ENCODE assay signal across 10 mouse cellular contexts in genomic region chr9:102715506-102715900, GRCm38 (mm10). TPM values are rescaled to one million over a fixed set of nuclear protein-coding genes. Genes with fewer than 3 reads are reported as not detected.
A peak's percentile ranks its signal among the peaks of the same experiment; 100 is the strongest.
DNase-seq lines count a peak whose midpoint lies in the region; ATAC-seq and TF ChIP-seq lines count a peak whose summit lies in the region.
"Had no signal": no experiment of that assay in that cellular context is flagged by ENCODE, and none has a peak within 500 bp of the region (broad histone marks: within the 10 kb centered on the region; RNA-seq: fewer than 3 reads in every experiment).

No protein-coding gene starts in this region.

- no peak for TF ChIP-seq POLR2A in kidney, adult 2 months (IDR thresholded peaks at IDR 0.05; ENCODE audit: low read depth, low read length)

- no peak for DNase-seq in lung, postnatal 0 days (ENCODE audit: low spot score)
- no peak for DNase-seq in lung, postnatal 14 days
- DNase-seq in kidney, adult 2 months: peak; percentile 65
- no peak for DNase-seq in retina, embryonic 14.5 days (ENCODE audit: low spot score)
- no peak for DNase-seq in thymus, postnatal 10 days (ENCODE audit: low spot score in 2 of 2)
- DNase-seq: liver, embryonic 13.5 days had no signal

- H3K4me3 ChIP-seq in forebrain, embryonic 13.5 days: no peak overlapping the region
- no peak overlapping the region for H3K4me3 ChIP-seq in forebrain, embryonic 16.5 days (replicated peaks; ENCODE audit: low read length)
- no peak overlapping the region for H3K4me3 ChIP-seq in lung, postnatal 0 days (ENCODE audit: low read depth, low read length)
- H3K4me3 ChIP-seq in kidney, adult 2 months (ENCODE audit: insufficient read depth, low read depth, low read length): no peak overlapping the region
- H3K4me3 ChIP-seq in stomach, embryonic 16.5 days (replicated peaks; ENCODE audit: low read length): no peak overlapping the region
- H3K4me3 ChIP-seq: layer of hippocampus, adult 2 months; liver, embryonic 13.5 days had no signal

- peak overlapping the region; percentile 25; the same call in 1 of the 2 replicates for H3K27ac ChIP-seq in forebrain, embryonic 13.5 days
- H3K27ac ChIP-seq in forebrain, embryonic 16.5 days (ENCODE audit: low read length): no peak overlapping the region
- peak overlapping the region; percentile 77 for H3K27ac ChIP-seq in lung, postnatal 0 days (ENCODE audit: low read length)
- H3K27ac ChIP-seq in kidney, adult 2 months (ENCODE audit: insufficient read depth, low read depth, low read length): peak overlapping the region; percentile 12
- H3K27ac ChIP-seq in stomach, embryonic 16.5 days (ENCODE audit: low read length): no peak overlapping the region
- H3K27ac ChIP-seq: layer of hippocampus, adult 2 months; liver, embryonic 13.5 days had no signal

- WGBS in forebrain, embryonic 13.5 days: 57% methylated on average over 2 of the region's 2 CpGs
- WGBS in forebrain, embryonic 16.5 days: 64% methylated on average over 2 of the region's 2 CpGs
- WGBS in lung, postnatal 0 days: 57% methylated on average over 2 of the region's 2 CpGs
- WGBS in kidney, adult 2 months: 43% methylated on average over 2 of the region's 2 CpGs
- 59% methylated on average over 2 of the region's 2 CpGs for WGBS in stomach, embryonic 16.5 days

- peaks cover 43% of the 10 kb centered on the region for H3K4me1 ChIP-seq in forebrain, embryonic 13.5 days
- peaks cover 20% of the 10 kb centered on the region for H3K4me1 ChIP-seq in forebrain, embryonic 16.5 days (replicated peaks; ENCODE audit: control insufficient read depth, insufficient read depth, low read length)
- H3K4me1 ChIP-seq in lung, postnatal 0 days (ENCODE audit: insufficient read depth, low read depth, low read length): peaks cover 16% of the 10 kb centered on the region
- H3K4me1 ChIP-seq in kidney, adult 2 months (ENCODE audit: control insufficient read depth, insufficient read depth, low read length): peaks cover 27% of the 10 kb centered on the region
- H3K4me1 ChIP-seq in stomach, embryonic 16.5 days (ENCODE audit: control insufficient read depth, insufficient read depth, low read length): peaks cover 33% of the 10 kb centered on the region

- no peak overlapping the region for H3K4me2 ChIP-seq in forebrain, embryonic 13.5 days
- no peak overlapping the region for H3K4me2 ChIP-seq in forebrain, embryonic 16.5 days (ENCODE audit: low read length)
- H3K4me2 ChIP-seq in lung, postnatal 0 days (replicated peaks; ENCODE audit: low read depth, low read length): 0 out of 2 replicates have a peak overlapping the region, but pooled peaks have one; percentile 27
- no peak overlapping the region for H3K4me2 ChIP-seq in stomach, embryonic 16.5 days (ENCODE audit: low read depth, low read length)
- H3K4me2 ChIP-seq: liver, embryonic 13.5 days had no signal

- no peak for TF ChIP-seq EP300 in lung, postnatal 0 days (IDR thresholded peaks at IDR 0.05)

- no peak overlapping the region for H3K9ac ChIP-seq in forebrain, embryonic 13.5 days
- no peak overlapping the region for H3K9ac ChIP-seq in forebrain, embryonic 16.5 days (replicated peaks; ENCODE audit: low read depth, low read length)
- no peak overlapping the region for H3K9ac ChIP-seq in lung, postnatal 0 days (replicated peaks; ENCODE audit: low read depth)
- H3K9ac ChIP-seq in stomach, embryonic 16.5 days (ENCODE audit: low read length): peak overlapping the region; percentile 1; the same call in 1 of the 2 replicates
- H3K9ac ChIP-seq: liver, embryonic 13.5 days had no signal

- no peak for ATAC-seq in forebrain, embryonic 13.5 days
- ATAC-seq in forebrain, embryonic 16.5 days: no peak
- ATAC-seq in lung, postnatal 0 days: no peak
- ATAC-seq in stomach, embryonic 16.5 days (ENCODE audit: insufficient read depth, low FRiP score): no peak

- H3K36me3 ChIP-seq in forebrain, embryonic 13.5 days (ENCODE audit: poor library complexity, severe bottlenecking): peaks cover 7% of the 10 kb centered on the region
- H3K36me3 ChIP-seq in forebrain, embryonic 16.5 days (ENCODE audit: control insufficient read depth, insufficient read depth): no peaks in the 10 kb centered on the region
- peaks cover 5% of the 10 kb centered on the region; the same call in 1 of the 2 replicates for H3K36me3 ChIP-seq in lung, postnatal 0 days (ENCODE audit: insufficient read depth, low read length)
- H3K36me3 ChIP-seq in kidney, adult 2 months (ENCODE audit: control insufficient read depth, insufficient read depth, low read length): peaks cover 3% of the 10 kb centered on the region
- peaks cover 5% of the 10 kb centered on the region for H3K36me3 ChIP-seq in stomach, embryonic 16.5 days (ENCODE audit: control insufficient read depth, insufficient read depth, low read length)

- H3K27me3 ChIP-seq in forebrain, embryonic 13.5 days: no peaks in the 10 kb centered on the region
- no peaks in the 10 kb centered on the region for H3K27me3 ChIP-seq in forebrain, embryonic 16.5 days (replicated peaks; ENCODE audit: control insufficient read depth, insufficient read depth, low read length)
- H3K27me3 ChIP-seq in lung, postnatal 0 days (replicated peaks; ENCODE audit: insufficient read depth, low read length): no peaks in the 10 kb centered on the region
- H3K27me3 ChIP-seq in kidney, adult 2 months (replicated peaks; ENCODE audit: control insufficient read depth, insufficient read depth, low read length): no peaks in the 10 kb centered on the region
- H3K27me3 ChIP-seq in stomach, embryonic 16.5 days (ENCODE audit: control insufficient read depth, insufficient read depth, low read length): no peaks in the 10 kb centered on the region

- TF ChIP-seq CTCF in lung, postnatal 0 days (IDR thresholded peaks at IDR 0.05): no peak
- TF ChIP-seq CTCF in kidney, adult 2 months (conservative IDR thresholded peaks at IDR 0.05; ENCODE audit: insufficient read depth, insufficient read length, low read depth, low read length): no peak

- no peaks in the 10 kb centered on the region for H3K9me3 ChIP-seq in forebrain, embryonic 13.5 days (replicated peaks)
- no peaks in the 10 kb centered on the region for H3K9me3 ChIP-seq in forebrain, embryonic 16.5 days (ENCODE audit: control insufficient read depth, low read length)
- H3K9me3 ChIP-seq in lung, postnatal 0 days (ENCODE audit: low read length): no peaks in the 10 kb centered on the region
- no peaks in the 10 kb centered on the region for H3K9me3 ChIP-seq in stomach, embryonic 16.5 days (replicated peaks; ENCODE audit: control insufficient read depth, low read length)
- H3K9me3 ChIP-seq: liver, embryonic 13.5 days had no signal

RNA-seq across cellular contexts. Expression of gene Amotl2, which starts 1.0 kb away (rescaled TPM):
- polyA plus RNA-seq in forebrain, embryonic 13.5 days (2015; fragmentation: Nextera tagmentation; extraction: Ambion mirVana): 46.9 and 55.3 TPM in 2 replicates
- 53.4 and 62.5 TPM in 2 replicates for polyA plus RNA-seq in forebrain, embryonic 16.5 days (2015; fragmentation: Nextera tagmentation; extraction: Ambion mirVana)
- polyA plus RNA-seq in lung, postnatal 0 days (2015; fragmentation: Nextera tagmentation; extraction: Ambion mirVana): 50.3 and 56.3 TPM in 2 replicates
- polyA plus RNA-seq in kidney, adult 2 months (2012; rRNA removed): 37.7 and 40.5 TPM in 2 replicates
- polyA plus RNA-seq in stomach, embryonic 16.5 days (2015; fragmentation: Nextera tagmentation; extraction: Ambion mirVana): 21.1 and 26.3 TPM in 2 replicates

Comparison
In these comparisons a context has a peak if more than half of its experiments do, and no peak if none do; other contexts are left out.
1. H3K27ac ChIP-seq: peak in forebrain, embryonic 13.5 days (single experiment), lung, postnatal 0 days (single experiment) and kidney, adult 2 months (single experiment); none in forebrain, embryonic 16.5 days (single experiment) and stomach, embryonic 16.5 days (single experiment).